Mouse (Mus musculus) lung, adult 18-20 months (tissue): ENCODE results near the gene Adgrf5.
"Not testable (repeated sequence)": the region's sequence is repeated elsewhere in the genome, so short reads cannot be mapped to it uniquely, and the experiment has no call there.

Source experiments
- DNase-seq, 2 experiments: peaks; one replicate each; pipeline ENCODE4 v3.0.0; 2022; ENCODE audit warnings: mixed read lengths in 2 of 2

Adgrf5 gene

GRCm38 (mm10) chr17:43470039-43470438 lies 109.8 kb downstream of the Adgrf5 start:
- no peak for DNase-seq

GRCm38 (mm10) chr17:43472558-43472957 lies 112.3 kb downstream of the Adgrf5 start:
- no peak for DNase-seq

- DNase-seq, result no peak
Measured at GRCm38 (mm10) chr17:43474775-43475174, 114.5 kb downstream of the Adgrf5 start.

GRCm38 (mm10) chr17:43477621-43478020 lies 117.4 kb downstream of the Adgrf5 start:
- DNase-seq, result no peak

- no peak for DNase-seq
Measured at GRCm38 (mm10) chr17:43485982-43486381, 125.7 kb downstream of the Adgrf5 start.

- DNase-seq, result no peak
Measured at GRCm38 (mm10) chr17:43488439-43489151, 128.3 kb downstream of the Adgrf5 start.

GRCm38 (mm10) chr17:43490371-43490770 lies 130.1 kb downstream of the Adgrf5 start:
- DNase-seq, result not testable (repeated sequence)

- DNase-seq, result no peak
Measured at GRCm38 (mm10) chr17:43495502-43495901, 135.3 kb downstream of the Adgrf5 start.

GRCm38 (mm10) chr17:43497521-43497920 lies 137.3 kb downstream of the Adgrf5 start:
- no peak for DNase-seq

GRCm38 (mm10) chr17:43500513-43500912 lies 140.3 kb downstream of the Adgrf5 start:
- DNase-seq, result no peak

- DNase-seq, result no peak
Measured at GRCm38 (mm10) chr17:43501223-43501622, 141.0 kb downstream of the Adgrf5 start.

GRCm38 (mm10) chr17:43501631-43502030 lies 141.4 kb downstream of the Adgrf5 start:
- DNase-seq, result no peak

- no peak for DNase-seq
Measured at GRCm38 (mm10) chr17:43502592-43502991, 142.3 kb downstream of the Adgrf5 start, which contains the start of gene Mep1a. Gene Mep1a (minus strand): TSS chr17:43502812.

GRCm38 (mm10) chr17:43503861-43504593 lies 143.8 kb downstream of the Adgrf5 start:
- no peak for DNase-seq

- no peak for DNase-seq
Measured at GRCm38 (mm10) chr17:43504594-43504934, 144.3 kb downstream of the Adgrf5 start.
